Comparison of ENCODE assay signal across 22 mouse cellular contexts in the genomic region with DNA sequence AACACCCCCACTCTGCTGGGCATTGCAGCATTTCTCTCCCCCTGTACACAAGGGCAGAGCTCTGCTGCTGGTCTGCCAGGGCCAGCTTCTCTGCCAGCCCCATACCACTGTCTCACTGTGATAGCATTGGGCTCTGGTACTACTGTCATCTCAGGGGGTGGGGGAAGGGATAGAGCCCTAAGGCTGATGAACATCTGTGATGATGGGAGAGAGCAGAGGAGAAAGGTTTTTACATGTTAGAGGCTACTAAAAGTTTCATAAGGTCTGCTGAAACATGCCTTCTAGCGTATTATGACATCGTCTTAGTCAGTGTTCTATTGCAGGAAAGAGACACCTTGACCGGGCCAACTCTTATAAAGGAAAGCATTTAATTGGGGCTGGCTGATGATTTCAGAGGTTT.
DNase-seq lines count a peak whose midpoint lies in the region; ATAC-seq and TF ChIP-seq lines count a peak whose summit lies in the region.
"Had no signal": no experiment of that assay in that cellular context is flagged by ENCODE, and none has a peak within 500 bp of the region (broad histone marks: within the 10 kb centered on the region; RNA-seq: fewer than 3 reads in every experiment).

No protein-coding gene starts in this region.

- no peak for TF ChIP-seq POLR2A in testis, adult 2 months (IDR thresholded peaks at IDR 0.05; ENCODE audit: control insufficient read depth, low read depth, low read length)

- H3K4me1 ChIP-seq in testis, adult 2 months (ENCODE audit: control insufficient read depth, insufficient read depth, low read length): peaks cover 4% of the 10 kb centered on the region
- H3K4me1 ChIP-seq in midbrain, embryonic 11.5 days (ENCODE audit: control insufficient read depth, insufficient read depth, low read length): no peaks in the 10 kb centered on the region

- ATAC-seq in erythroid progenitor cell, adult 5-6 weeks (replicated peaks; ENCODE audit: low FRiP score, poor library complexity, severe bottlenecking): no peak
- ATAC-seq in midbrain, embryonic 11.5 days (ENCODE audit: low FRiP score): no peak
- ATAC-seq: activated CD4-positive, CD25-positive, alpha-beta regulatory T cell, adult 4 months; CD4-positive, CD25-positive, alpha-beta regulatory T cell, adult 4 months; Patski had no signal

- peak; percentile 35 for DNase-seq in retina, postnatal 1 day
- no peak for DNase-seq in retina, embryonic 14.5 days (ENCODE audit: low spot score)
- DNase-seq in testis, postnatal 10 days (ENCODE audit: low spot score): no peak
- peak; percentile 93 for DNase-seq in fat pad, adult 2 months (ENCODE audit: extremely low read depth, low read depth, low spot score)
- DNase-seq in gonadal fat pad, adult 2 months (ENCODE audit: low read depth): peak; percentile 85
- DNase-seq in midbrain, embryonic 11.5 days (ENCODE audit: low spot score, missing footprints): no peak
- DNase-seq: adrenal gland, adult 2 months; adrenal gland, adult 8-10 months; adrenal gland, postnatal 10 days; adrenal gland, postnatal 14 days; adrenal gland, postnatal 25 days; adrenal gland, postnatal 36 days; B cell, adult 2 months; cerebellum, adult 11 months; cerebellum, adult 11-12 months had no signal

- peak overlapping the region; percentile 62 for H3K4me3 ChIP-seq in testis, adult 2 months (ENCODE audit: control insufficient read depth, low read depth, low read length)
- no peak overlapping the region for H3K4me3 ChIP-seq in midbrain, embryonic 11.5 days (ENCODE audit: low read depth, low read length)

- TF ChIP-seq CTCF in testis, adult 2 months (IDR thresholded peaks at IDR 0.05; ENCODE audit: control insufficient read depth, insufficient read depth, insufficient replicate concordance, low read depth, low read length): no peak

- H3K27me3 ChIP-seq in testis, adult 2 months (ENCODE audit: control insufficient read depth, insufficient read depth, low read length): no peaks in the 10 kb centered on the region
- no peaks in the 10 kb centered on the region for H3K27me3 ChIP-seq in midbrain, embryonic 11.5 days (ENCODE audit: control insufficient read depth, insufficient read depth, low read length)
- H3K27me3 ChIP-seq: CH12.LX had no signal

- WGBS in midbrain, embryonic 11.5 days: 94% methylated on average over 3 of the region's 3 CpGs

- no peak overlapping the region for H3K4me2 ChIP-seq in midbrain, embryonic 11.5 days

- H3K9me3 ChIP-seq in midbrain, embryonic 11.5 days (ENCODE audit: control insufficient read depth, low read length): no peaks in the 10 kb centered on the region

- no peak overlapping the region for H3K9ac ChIP-seq in midbrain, embryonic 11.5 days (ENCODE audit: low read length)

- no peaks in the 10 kb centered on the region for H3K36me3 ChIP-seq in testis, adult 2 months (ENCODE audit: control insufficient read depth, insufficient read depth, low read length)
- no peaks in the 10 kb centered on the region for H3K36me3 ChIP-seq in midbrain, embryonic 11.5 days (ENCODE audit: control insufficient read depth, insufficient read depth, low read length)
- H3K36me3 ChIP-seq: G1E had no signal

- H3K27ac ChIP-seq in testis, adult 2 months (ENCODE audit: control insufficient read depth, insufficient read depth, low read depth, low read length): peak overlapping the region; percentile 65
- no peak overlapping the region for H3K27ac ChIP-seq in midbrain, embryonic 11.5 days (ENCODE audit: low read depth, low read length)

Comparison
In these comparisons a context has a peak if more than half of its experiments do, and no peak if none do; other contexts are left out.
1. DNase-seq: peak in retina, postnatal 1 day (single experiment), fat pad, adult 2 months (single experiment) and gonadal fat pad, adult 2 months (single experiment); none in retina, embryonic 14.5 days (single experiment), testis, postnatal 10 days (single experiment) and midbrain, embryonic 11.5 days (single experiment).